Mouse (Mus musculus) bone marrow macrophage, adult 2 months (primary cell): ENCODE measurements at regions not wholly inside any gene's neighbourhood (a gene's known extent, or its start where the extent isn't known, plus 50 kb on each side); places are given as distances from the start of the nearest gene placed in this dataset.

Source experiments
- CTCF ChIP-seq: IDR thresholded peaks from 2 replicates; pipeline ENCODE4 v1.5.1; 2012; ENCODE audit warnings: low read depth, mild to moderate bottlenecking, low read length, moderate library complexity
- POLR2A ChIP-seq: IDR thresholded peaks from 2 replicates; pipeline ENCODE4 v1.6.1; 2012; ENCODE audit warnings: mild to moderate bottlenecking, low read depth, low read length, borderline replicate concordance

DNA sequence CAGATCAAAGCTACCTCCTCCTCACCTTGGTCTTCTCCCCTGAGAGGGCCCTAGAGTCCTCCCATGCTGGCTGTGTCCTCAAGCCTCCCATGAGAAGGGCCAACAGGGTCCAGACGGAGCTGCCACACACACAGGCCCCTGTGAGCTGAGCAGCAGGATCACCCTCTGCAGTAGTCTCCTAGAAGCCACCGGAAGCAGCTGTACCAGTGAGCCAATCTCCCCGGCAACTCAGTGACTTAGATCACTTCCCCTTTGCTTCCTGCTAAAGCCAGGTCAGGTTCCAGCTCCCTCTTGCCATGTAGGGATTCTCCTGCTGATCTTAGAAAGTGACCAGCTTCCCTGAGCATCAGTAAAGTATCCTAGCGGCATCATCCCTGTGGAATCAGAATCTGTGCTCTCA lies 179.4 kb upstream of the Rapgef5 start:
- TF ChIP-seq CTCF, result no peak
- TF ChIP-seq POLR2A, result no peak
